Mouse (Mus musculus) layer of hippocampus, adult 9-11 months (tissue): Measurements from ENCODE around the gene Ubr1.
A peak's percentile ranks its signal among the peaks of the same experiment; 100 is the strongest.
"Not testable (repeated sequence)": the region's sequence is repeated elsewhere in the genome, so short reads cannot be mapped to it uniquely, and the experiment has no call there.

Source experiments
- DNase-seq: peaks from one replicate; pipeline ENCODE4 v3.0.0; 2022

Gene Ubr1

DNA sequence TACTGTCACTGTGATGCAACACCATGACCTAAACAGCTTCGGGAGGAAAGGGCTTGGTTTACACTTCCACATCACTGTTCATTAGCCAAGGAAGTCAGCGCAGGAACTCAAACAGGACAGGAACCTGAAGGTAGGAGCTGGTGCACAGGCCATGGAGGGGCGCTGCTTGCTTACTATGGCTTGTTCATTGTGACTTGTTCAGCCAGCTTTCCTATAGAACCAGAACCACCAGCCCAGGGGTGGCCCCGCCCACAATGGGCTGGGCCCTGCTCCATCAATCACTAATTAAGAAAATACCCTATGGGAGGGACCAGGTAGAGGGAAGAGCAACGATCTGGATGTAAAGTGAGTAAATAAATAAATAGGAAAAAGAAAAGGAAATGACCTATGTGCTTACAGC, 2.4 kb upstream of the Ubr1 start:
- DNase-seq, result no peak

DNA sequence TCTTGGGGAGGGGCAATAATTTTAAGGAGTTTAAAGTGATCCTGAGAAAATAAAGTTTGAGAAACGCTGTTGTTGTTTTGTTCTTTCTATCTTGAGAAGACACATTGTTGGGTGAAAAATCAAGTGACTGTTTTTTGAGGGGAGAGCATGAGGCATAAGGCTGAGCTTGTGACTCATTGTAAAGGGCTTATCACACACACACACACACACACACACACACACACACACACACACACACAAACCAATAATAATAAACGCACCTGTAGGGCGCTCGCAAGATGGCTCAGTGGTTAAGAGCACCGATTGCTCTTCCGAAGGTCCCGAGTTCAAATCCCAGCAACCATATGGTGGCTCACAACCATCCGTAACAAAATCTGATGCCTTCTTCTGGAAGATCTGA, 1.7 kb upstream of the Ubr1 start:
- not testable (repeated sequence) for DNase-seq

DNA sequence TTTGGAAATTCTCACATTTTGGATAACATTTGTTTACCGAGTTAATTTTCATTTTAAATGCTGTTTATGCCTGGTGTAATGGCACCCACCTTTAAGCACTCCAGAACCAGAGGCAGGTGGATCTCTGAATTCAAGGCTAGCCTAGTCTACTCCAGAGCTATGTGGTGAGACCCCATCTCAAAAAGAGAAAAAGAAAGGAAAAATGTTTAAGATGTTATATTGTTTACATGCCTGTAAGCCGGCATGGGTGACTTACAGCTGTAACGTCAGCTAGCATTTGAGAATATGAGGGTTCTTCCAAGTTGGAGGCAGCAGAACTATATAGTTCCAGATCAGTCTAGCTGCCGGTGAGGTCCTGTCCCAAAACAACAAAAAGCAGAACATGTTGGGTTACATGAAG, 1.3 kb upstream of the Ubr1 start:
- no peak for DNase-seq

DNA sequence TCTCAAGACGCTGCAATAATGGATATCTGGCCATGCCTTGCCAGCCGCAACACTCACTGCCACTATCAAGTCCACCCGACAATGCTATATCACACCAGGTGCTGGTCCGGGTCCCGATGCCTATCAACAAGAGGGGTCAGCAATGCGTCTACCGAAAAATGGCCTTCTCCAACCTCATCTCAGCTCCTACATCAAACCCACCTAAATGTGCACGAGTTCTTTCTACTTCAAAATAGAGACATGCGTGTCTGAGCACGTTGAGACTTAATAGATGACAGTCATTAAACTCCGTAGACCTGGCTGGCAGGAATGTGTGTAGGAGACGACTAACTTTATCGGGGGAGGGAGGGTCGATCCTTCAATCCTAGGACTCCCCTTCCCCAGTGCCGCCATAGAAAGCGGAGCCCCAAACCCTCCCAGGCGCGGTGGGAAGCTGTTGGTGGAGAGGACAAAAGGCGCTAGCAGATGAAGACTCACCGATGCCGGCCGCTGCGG, 423 bp downstream of the Ubr1 start:
- DNase-seq, result no peak

DNA sequence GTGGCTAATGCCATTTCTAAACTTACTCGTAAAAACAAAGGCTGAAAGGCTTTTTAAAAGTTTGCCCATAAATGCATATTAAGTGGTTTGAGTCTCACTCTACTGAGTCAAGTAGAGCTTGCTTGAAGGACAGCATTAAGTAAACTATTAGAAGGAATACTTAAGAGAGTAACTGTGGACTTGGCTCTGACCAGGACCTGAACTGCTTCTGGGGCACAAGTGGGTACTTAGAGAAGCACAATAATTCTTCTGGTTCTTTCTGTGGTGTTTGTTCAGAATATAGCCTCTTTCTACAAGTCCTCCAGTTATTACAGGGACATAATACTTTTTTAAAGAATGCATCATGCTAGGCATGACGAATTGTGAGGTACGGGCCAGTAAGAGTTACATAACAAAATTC, 5.0 kb downstream of the Ubr1 start:
- DNase-seq, result no peak

DNA sequence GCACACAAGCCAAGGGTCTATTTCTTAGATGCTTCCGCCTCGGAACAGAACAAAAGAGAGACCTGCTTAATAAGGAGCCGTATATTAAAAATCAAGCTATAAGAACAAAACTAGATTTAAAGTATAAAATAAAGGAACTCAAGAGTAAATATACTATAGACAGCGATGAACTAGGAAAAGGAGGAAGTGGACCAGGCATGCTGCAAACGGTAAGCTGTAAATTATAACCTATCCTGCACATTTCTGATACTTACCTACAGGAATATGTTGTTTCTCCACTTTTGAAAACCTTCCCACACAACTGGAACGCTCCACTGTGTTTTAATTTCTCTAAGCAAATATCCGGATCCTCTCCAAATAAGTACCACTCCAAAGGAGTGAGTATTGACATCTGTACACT, 7.4 kb downstream of the Ubr1 start:
- no peak for DNase-seq

DNA sequence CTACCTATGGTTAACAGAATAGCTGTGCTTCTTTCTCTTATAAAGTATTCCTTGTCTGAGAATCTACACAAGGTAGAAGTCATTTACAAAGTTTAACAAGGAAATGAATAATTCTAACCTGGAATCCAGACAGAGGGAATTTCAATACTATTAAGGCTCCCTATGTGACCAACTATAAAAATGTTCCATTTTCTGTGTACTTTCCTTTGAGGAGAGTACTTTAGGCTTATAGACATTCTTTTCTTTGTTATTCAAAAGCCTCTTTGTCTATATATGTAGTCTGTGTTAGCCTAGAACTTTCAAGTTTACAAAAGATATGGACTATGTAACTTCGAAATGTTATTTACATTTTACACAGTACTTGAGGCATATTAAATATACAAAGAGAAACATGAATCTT, 10.3 kb downstream of the Ubr1 start:
- DNase-seq, result no peak

DNA sequence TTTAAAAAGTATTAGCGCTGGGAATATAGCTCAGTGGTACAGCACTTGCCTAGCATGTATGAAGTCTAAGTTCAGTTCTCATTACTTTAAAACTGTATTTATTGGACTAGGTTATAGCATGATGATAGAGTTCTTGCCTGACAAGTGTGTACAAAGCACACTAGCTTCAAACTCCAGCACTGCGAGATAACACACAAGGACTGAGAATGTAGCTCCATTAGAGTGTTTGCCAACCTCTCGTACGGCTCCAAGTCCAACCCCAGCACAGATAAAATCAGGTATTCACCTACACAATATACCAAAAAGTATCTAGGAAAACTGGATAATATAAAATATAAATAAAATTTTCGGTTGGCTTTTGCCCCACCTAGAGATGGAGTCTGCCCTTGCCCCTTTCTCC, 10.7 kb downstream of the Ubr1 start:
- no peak for DNase-seq

DNA sequence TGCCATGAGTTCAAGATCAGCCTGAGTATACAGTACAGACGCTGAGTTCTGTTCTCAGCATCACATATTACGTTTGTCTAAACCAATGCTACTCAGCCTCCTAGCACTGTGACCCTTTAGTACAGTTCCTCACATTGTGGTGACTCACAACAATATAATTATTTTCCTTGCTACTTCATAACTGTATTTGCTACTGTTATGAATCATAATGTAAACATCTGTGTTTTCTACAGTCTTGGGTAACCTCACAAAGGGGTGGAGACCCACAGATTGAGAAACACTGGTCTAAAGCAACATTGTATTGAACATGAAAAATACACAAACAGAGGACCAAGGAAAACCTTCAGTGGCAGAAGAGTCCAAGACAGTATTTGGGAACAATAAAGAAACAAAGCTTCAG, 11.2 kb downstream of the Ubr1 start:
- no peak for DNase-seq

DNA sequence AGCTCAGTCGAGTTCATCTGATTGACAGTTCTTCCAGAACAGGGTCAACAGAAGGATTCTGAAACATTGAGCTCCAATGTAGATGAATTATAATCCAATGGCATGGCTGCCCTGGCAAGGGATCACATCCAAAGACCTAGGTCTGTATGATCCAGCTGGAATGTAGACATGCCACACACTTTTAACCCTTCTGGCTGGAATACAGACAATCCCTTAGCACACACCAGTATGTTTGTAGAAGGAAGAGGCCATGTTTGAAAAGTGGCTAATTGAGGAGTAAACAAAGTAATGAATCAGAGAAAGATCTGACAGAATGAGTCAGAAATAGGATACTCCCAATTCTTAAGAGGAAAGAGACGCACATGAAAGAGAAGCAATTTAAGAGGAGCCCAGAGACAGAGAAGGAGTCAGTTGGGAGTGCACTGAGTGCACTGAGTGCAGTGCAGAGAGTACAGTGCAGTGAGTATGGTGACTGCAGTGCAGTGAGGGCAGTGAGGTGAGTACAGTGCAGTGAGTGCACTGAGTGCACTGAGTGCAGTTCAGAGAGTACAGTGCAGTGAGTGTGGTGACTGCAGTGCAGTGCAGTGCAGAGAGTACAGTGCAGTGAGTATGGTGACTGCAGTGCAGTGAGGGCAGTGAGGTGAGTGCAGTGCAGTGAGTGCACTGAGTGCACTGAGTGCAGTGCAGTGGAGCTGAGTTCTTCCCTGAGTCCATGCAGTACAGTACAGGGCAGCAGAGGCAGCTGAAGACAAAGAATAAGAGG, 18.2 kb downstream of the Ubr1 start:
- DNase-seq, result no peak

DNA sequence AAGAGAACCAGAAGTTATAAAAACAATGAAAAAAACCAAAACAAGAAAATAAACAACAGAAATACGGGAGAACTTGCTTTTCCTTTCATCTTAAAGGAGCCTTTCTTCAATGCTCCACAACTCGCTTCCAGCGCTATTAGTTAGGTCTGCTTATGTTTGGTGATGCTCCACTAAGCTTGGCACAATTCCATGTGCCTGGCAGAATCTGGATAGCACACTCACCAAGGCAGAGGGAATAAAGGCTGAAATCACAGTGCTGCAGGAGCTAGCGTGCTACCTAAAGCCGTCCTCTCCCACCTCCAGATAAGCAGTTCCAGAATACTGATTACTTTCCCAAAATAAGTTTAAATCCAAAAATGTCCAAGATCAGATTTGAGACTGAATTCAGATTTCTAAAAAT, 19.3 kb downstream of the Ubr1 start:
- peak; percentile 61 for DNase-seq

DNA sequence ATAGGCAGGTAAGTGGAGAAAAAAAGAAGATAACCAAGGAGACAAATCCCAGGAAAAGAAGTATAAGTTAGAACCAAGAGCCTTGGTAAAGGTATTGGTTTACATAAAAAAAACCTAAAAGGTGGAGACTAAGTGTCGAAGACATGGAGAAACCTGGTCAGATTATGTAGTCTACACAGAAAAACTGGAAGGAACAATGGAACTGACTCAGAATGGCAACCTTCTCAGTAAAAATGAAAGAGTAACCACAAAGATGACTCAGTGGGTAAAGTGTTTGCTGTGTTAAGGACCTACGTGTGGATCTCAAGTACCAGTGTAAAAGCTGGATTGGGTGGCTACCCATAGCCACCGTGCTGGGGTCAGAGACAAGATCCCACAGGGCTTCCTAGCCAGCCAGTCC, 37.5 kb downstream of the Ubr1 start:
- DNase-seq, result no peak

DNA sequence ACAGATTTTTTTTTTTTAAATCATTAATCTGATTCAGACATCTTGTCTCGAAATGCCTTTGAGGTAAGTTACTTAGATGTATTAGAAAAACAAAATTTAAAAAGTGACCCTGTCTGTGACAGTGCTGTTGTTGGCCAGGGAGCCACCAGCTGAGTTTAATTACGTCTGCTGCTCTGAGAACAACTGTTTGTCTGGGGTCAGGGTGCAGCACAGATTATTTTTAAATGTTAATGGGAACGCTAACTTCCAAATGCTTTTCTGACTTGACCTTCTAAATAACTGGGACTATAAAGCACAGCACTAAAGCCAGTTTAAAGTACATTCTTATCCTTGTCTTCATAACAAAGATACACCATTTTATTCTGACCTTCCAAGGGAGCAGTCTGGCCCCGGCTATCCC, 61.0 kb downstream of the Ubr1 start:
- DNase-seq, result no peak

DNA sequence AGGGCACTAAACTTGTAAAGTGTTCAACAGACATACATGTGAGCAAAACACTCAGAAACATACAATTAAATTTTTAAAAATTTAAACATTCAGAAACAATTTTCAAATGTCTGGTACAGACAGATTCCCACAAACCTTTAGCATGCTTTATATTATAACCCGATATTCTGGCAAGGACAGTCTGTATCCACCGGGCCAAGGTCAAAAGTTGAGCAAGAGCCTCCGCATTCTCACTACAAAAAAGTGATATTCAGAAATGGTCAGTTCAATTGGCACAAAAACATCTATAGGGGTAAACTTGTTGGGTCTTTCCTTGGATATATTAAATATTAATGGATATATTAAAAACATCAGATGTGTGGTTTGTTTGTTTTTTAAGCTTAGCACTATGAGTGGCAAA, 74.2 kb downstream of the Ubr1 start:
- DNase-seq, result no peak

DNA sequence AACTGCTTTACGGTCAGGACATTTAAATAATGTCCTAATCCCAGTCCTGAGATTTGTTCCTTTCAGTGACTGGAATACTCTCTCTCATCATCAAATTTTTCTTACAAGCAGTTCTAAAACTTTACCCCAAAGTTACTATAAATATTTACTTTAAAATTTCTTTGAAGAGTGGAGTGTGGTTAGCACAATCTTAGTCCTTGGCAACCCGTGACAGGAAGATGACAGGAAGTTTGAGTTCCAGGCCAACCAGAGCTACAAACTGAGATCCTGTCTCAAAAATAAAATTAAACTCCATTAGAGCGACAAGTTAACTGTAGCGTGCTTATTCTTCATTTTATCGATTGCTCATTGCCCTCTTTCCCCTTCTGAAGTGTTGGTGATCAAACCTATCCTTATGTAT, 82.9 kb downstream of the Ubr1 start:
- DNase-seq, result no peak

DNA sequence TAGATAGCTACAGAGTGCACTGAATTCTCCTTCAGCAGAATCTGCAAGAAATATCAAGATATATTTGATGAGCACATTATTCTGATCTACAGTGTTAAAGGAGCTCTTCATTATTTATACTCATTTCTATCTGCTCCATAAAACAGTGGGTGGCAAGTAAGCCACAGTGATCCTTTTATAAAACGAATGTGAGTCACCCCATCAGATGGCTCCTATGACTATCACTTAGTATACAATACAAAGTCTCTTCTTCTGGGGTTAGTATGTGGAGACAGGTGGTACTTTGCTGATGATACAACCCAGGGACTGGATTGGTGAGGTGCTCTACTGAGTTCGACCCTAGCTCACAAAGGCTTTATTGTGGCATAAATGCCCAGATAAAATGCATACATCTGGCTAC, 97.3 kb downstream of the Ubr1 start:
- peak; percentile 35 for DNase-seq

DNA sequence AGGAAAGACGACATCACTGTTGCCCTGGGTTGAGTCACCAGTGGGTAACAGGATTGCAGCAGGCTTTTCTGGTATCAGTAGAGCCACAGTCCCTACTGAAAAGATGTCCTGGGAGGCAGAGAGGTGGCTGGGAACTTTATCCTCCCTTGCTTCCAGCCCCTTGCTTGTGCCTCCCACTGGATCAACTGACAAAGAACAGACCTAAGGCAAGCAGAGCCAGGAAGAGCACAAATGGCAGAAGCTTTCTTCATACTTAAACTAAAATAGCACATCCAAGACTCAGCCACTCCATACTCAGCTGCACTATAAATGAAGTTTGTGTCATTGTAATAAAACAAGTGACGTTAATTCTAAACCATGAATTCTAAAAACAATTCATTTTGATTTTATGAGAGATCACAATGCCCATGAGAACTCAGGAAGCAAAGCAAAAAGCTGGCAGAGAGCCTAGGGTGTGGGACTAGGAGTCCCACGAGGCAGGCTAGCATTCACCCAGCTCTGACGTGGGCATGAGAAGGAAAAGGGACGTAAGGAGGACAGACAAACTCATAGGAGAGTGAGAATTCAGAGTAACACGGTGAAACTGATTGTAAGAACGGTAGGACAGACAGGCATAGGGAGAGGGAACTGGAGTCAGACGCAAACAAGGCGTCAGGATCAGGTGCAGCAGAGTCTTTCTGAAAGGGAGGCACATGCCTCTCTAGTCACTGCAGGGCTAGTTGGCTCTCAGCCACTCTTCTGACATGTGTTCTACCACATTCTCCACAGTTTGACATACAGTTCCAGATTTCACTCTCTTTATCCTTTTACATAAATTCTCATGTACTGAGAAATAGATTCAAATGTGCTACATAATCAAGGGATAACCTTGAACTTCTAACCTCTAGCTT, 98.8 kb downstream of the Ubr1 start:
- DNase-seq, result peak; percentile 29

DNA sequence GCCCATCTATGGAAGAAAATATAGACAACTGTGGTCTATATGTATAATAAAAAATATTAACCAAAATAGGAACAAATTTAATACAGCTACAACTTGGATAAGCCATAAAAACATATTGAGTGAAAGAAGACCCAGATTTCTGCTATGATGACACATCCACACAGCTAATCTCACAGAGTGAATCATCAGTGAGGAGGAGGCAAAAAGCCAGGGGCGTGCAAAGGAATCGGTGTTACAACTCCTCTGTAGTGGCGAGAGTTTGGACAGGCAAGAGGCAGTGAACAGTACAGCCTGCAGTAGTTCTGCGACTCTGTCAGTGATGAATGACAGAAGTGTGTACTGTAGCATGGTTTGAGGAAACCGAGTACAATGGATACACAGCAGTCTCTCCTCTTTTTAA, 103.2 kb downstream of the Ubr1 start:
- DNase-seq, result peak; percentile 42

DNA sequence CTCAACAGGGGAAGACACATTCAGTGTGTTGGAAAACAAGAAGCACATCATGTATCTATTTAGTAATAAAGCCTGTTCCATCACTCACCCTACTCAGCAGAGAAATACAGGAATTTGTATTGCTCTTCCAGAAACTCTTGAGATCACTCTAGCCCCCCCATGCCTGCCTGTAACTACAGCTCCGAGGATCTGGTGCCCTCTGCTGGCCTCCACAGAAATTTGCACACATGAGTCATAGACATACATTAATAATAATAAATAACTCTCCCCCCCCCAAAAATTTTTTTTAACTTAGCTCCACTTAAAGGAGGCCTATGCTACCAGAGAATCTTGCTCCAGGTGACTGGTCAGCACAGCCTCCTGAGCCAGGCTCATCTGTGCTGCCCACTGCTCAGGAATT, 104.0 kb downstream of the Ubr1 start:
- no peak for DNase-seq

DNA sequence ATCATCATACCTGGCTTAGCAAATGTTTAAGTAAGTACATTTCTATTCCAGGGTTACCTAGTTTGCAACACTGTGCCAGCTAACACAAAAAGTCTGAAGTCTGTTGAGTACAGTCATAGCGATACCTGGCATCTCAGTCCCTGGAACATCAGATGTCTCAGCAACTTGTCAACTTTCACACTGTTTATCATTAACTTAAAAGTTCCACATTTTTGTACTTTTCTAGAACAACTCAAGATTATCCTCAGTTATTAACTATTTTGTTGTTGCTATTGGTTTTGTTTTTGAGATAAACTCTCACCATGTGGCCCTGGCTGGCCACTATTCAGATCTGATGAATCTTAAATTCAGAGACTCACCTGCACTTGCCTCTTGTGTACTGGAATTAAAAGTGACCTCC, 107.1 kb downstream of the Ubr1 start:
- no peak for DNase-seq

DNA sequence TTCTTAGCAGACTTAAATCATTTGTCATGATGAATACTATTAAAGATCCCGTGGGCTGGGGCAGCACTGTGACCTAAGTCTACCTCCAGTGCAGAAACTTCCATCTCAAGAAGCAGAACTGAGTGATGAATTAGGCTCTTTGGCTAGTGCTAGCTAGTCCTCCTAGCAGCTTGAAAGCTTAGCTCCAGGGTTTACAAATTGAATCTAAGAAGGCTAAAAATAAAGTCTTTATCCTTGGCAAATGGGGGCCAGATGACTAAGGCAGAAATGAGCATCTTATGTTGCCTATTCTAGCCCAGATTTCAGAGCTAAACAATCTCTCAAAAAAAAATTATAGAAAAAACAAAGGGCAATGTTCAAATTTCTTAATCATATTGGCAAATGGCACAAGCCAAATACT, 109.8 kb downstream of the Ubr1 start:
- no peak for DNase-seq

DNA sequence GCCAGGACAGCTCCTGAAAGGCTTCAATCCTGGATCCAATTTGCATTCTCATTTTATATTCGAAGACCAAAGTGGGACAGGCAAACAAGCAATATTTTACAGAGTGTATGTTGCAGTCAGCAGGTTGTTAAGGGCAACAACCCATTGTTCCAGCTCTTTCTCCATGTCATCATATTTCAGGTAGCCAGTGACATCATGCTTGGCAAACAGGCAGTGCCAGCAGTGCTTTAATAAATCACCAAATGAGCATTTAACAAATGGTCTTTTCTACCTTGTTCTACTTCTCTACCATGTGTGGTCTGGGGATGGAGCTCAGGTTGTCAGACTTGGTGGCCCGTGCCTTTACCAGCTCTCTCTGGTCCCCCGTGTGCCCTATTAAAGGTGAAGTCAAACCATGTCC, 112.4 kb downstream of the Ubr1 start:
- DNase-seq, result no peak

DNA sequence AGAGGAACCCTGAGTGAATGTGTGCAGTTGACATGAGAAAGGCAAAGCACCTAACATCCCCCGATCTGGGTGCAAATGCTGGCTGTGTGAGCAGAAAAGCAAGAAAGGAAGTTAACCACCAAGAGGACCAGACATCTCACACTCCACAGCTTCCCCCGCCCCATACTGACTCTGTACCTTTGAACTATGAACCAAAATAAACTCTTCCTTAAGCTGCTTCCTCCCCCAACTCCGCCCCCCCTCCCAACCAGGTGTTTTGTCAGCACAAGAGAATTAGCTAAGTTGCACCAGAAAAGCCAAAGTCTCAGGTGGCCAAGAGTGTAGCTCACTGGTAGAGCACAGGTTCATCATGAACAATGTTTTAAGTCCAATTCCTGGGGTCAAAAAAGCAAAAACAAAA, 117.4 kb downstream of the Ubr1 start:
- no peak for DNase-seq

DNA sequence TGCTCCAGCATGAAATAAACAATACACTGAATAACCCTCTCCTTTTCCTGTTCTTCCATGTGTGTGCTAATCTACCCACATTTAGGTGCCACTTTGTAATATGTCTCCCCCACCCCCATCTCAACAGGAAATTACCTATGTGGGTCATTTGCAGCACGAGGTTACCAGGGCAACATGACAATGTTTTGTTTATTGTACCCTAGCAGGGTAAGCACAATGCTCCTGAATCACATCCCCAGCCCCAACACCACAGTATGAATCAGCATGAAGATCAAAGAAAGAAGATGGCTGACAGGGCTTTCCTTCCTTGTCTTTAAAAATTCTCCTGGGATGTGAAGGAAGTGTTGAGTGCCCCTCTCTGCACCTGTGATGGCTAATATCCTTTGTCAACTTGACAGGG, 117.9 kb downstream of the Ubr1 start:
- DNase-seq, result no peak
